Mouse (Mus musculus): Measurements from ENCODE around the gene Rgma. TPM values are rescaled to one million over a fixed set of nuclear protein-coding genes. Genes with fewer than 3 reads are reported as not detected.

Rgma gene
- polyA plus RNA-seq, 1 experiment from 2014 or later: 3.7 TPM

GRCm38 (mm10) chr7:73390426-73391001 is 15.2 kb downstream of the Rgma start:
- H3K27ac ChIP-seq (ENCODE audit: poor library complexity, severe bottlenecking): no peak overlapping the region
- H3K9me3 ChIP-seq (replicated peaks): no peaks in the 10 kb centered on the region
- peaks cover 45% of the 10 kb centered on the region for H3K27me3 ChIP-seq (replicated peaks)
- no peak for ATAC-seq (ENCODE audit: insufficient number of reproducible peaks, low FRiP score)
- H3K36me3 ChIP-seq: no peaks in the 10 kb centered on the region
- H3K4me3 ChIP-seq: peak overlapping the region; percentile 74
- peak overlapping the region; percentile 77; the same call in 1 of the 2 replicates for H3K9ac ChIP-seq
- H3K4me2 ChIP-seq: peak overlapping the region; percentile 98
- WGBS: under 1% methylated on average over 18 of the region's 18 CpGs
- H3K4me1 ChIP-seq (replicated peaks): peaks cover 15% of the 10 kb centered on the region

- Histone ChIP-seq H3K4me3 (peak overlapping the region; percentile 74), H3K9me3 (replicated peaks) (no peaks in the 10 kb centered on the region), H3K4me2 (peak overlapping the region; percentile 98), H3K27me3 (replicated peaks) (peaks cover 50% of the 10 kb centered on the region), H3K36me3 (no peaks in the 10 kb centered on the region), H3K27ac (ENCODE audit: poor library complexity, severe bottlenecking) (peak overlapping the region; percentile 74), H3K9ac (peak overlapping the region; percentile 77), H3K4me1 (replicated peaks) (peaks cover 15% of the 10 kb centered on the region)
- 1% methylated on average over 34 of the region's 42 CpGs for WGBS
- peak; percentile 88 for ATAC-seq (ENCODE audit: insufficient number of reproducible peaks, low FRiP score)
Measured at GRCm38 (mm10) chr7:73391002-73391517, 15.8 kb downstream of the Rgma start.

- Histone ChIP-seq H3K4me3 (peak overlapping the region; percentile 74), H3K9me3 (replicated peaks) (no peaks in the 10 kb centered on the region), H3K27ac (ENCODE audit: poor library complexity, severe bottlenecking) (peak overlapping the region; percentile 74), H3K27me3 (replicated peaks) (peaks cover 52% of the 10 kb centered on the region), H3K4me2 (peak overlapping the region; percentile 98), H3K9ac (peak overlapping the region; percentile 77), H3K4me1 (replicated peaks) (peaks cover 15% of the 10 kb centered on the region), H3K36me3 (no peaks in the 10 kb centered on the region)
- peak; percentile 10 for ATAC-seq (ENCODE audit: insufficient number of reproducible peaks, low FRiP score)
- under 1% methylated on average over 39 of the region's 39 CpGs for WGBS
Measured at GRCm38 (mm10) chr7:73391518-73392321, 16.4 kb downstream of the Rgma start.

GRCm38 (mm10) chr7:73392359-73392758 is 17.1 kb downstream of the Rgma start:
- Histone ChIP-seq H3K4me3 (peak overlapping the region; percentile 74), H3K4me1 (replicated peaks) (peaks cover 15% of the 10 kb centered on the region), H3K9ac (peak overlapping the region; percentile 77), H3K27ac (ENCODE audit: poor library complexity, severe bottlenecking) (peak overlapping the region; percentile 74), H3K4me2 (peak overlapping the region; percentile 98), H3K9me3 (replicated peaks) (no peaks in the 10 kb centered on the region), H3K27me3 (replicated peaks) (peaks cover 51% of the 10 kb centered on the region), H3K36me3 (no peaks in the 10 kb centered on the region)
- no peak for ATAC-seq (ENCODE audit: insufficient number of reproducible peaks, low FRiP score)
- WGBS: 2% methylated on average over 9 of the region's 9 CpGs

GRCm38 (mm10) chr7:73393307-73394012 is 18.2 kb downstream of the Rgma start:
- peaks cover 20% of the 10 kb centered on the region for H3K4me1 ChIP-seq (replicated peaks)
- ATAC-seq (ENCODE audit: insufficient number of reproducible peaks, low FRiP score): no peak
- 52% methylated on average over 9 of the region's 9 CpGs for WGBS
- no peak overlapping the region for H3K27ac ChIP-seq (ENCODE audit: poor library complexity, severe bottlenecking)
- no peak overlapping the region for H3K9ac ChIP-seq
- peak overlapping the region; percentile 98 for H3K4me2 ChIP-seq
- peaks cover 53% of the 10 kb centered on the region for H3K27me3 ChIP-seq (replicated peaks)
- no peaks in the 10 kb centered on the region for H3K9me3 ChIP-seq (replicated peaks)
- H3K36me3 ChIP-seq: no peaks in the 10 kb centered on the region
- H3K4me3 ChIP-seq: peak overlapping the region; percentile 17; the same call in 1 of the 2 replicates

GRCm38 (mm10) chr7:73394013-73394409 is 18.7 kb downstream of the Rgma start:
- Histone ChIP-seq H3K4me1 (replicated peaks) (peaks cover 25% of the 10 kb centered on the region), H3K27ac (ENCODE audit: poor library complexity, severe bottlenecking) (no peak overlapping the region), H3K36me3 (no peaks in the 10 kb centered on the region), H3K4me2 (peak overlapping the region; percentile 98; the same call in 1 of the 2 replicates), H3K9ac (no peak overlapping the region), H3K4me3 (no peak overlapping the region), H3K27me3 (replicated peaks) (peaks cover 53% of the 10 kb centered on the region), H3K9me3 (replicated peaks) (no peaks in the 10 kb centered on the region)
- ATAC-seq (ENCODE audit: insufficient number of reproducible peaks, low FRiP score): no peak
- 75% methylated on average over 4 of the region's 4 CpGs for whole genome bisulfite sequencing

- Histone ChIP-seq H3K9ac (peak overlapping the region; percentile 42; the same call in 1 of the 2 replicates), H3K36me3 (no peaks in the 10 kb centered on the region), H3K9me3 (replicated peaks) (no peaks in the 10 kb centered on the region), H3K4me1 (replicated peaks) (peaks cover 26% of the 10 kb centered on the region), H3K4me3 (peak overlapping the region; percentile 38), H3K4me2 (peak overlapping the region; percentile 78), H3K27me3 (replicated peaks) (peaks cover 68% of the 10 kb centered on the region), H3K27ac (ENCODE audit: poor library complexity, severe bottlenecking) (no peak overlapping the region)
- ATAC-seq (ENCODE audit: insufficient number of reproducible peaks, low FRiP score): no peak
- WGBS: 3% methylated on average over 11 of the region's 11 CpGs
Measured at GRCm38 (mm10) chr7:73398319-73398718, 23.0 kb downstream of the Rgma start.

GRCm38 (mm10) chr7:73398806-73399442 is 23.6 kb downstream of the Rgma start:
- Histone ChIP-seq H3K9ac (peak overlapping the region; percentile 42), H3K4me1 (replicated peaks) (peaks cover 29% of the 10 kb centered on the region), H3K27ac (ENCODE audit: poor library complexity, severe bottlenecking) (no peak overlapping the region), H3K4me2 (peak overlapping the region; percentile 78), H3K9me3 (replicated peaks) (no peaks in the 10 kb centered on the region), H3K4me3 (peak overlapping the region; percentile 38), H3K36me3 (no peaks in the 10 kb centered on the region), H3K27me3 (replicated peaks) (peaks cover 62% of the 10 kb centered on the region)
- WGBS: 6% methylated on average over 19 of the region's 19 CpGs
- no peak for ATAC-seq (ENCODE audit: insufficient number of reproducible peaks, low FRiP score)

- H3K4me1 ChIP-seq (replicated peaks): peaks cover 29% of the 10 kb centered on the region
- H3K27me3 ChIP-seq (replicated peaks): peaks cover 60% of the 10 kb centered on the region
- H3K9me3 ChIP-seq (replicated peaks): no peaks in the 10 kb centered on the region
- 1% methylated on average over 19 of the region's 19 CpGs for WGBS
- peak overlapping the region; percentile 38 for H3K4me3 ChIP-seq
- peak overlapping the region; percentile 42; the same call in 1 of the 2 replicates for H3K9ac ChIP-seq
- no peaks in the 10 kb centered on the region for H3K36me3 ChIP-seq
- peak overlapping the region; percentile 78 for H3K4me2 ChIP-seq
- H3K27ac ChIP-seq (ENCODE audit: poor library complexity, severe bottlenecking): no peak overlapping the region
- peak; percentile 51; the same call in 1 of the 2 replicates for ATAC-seq (ENCODE audit: insufficient number of reproducible peaks, low FRiP score)
Measured at GRCm38 (mm10) chr7:73399501-73400044, 24.3 kb downstream of the Rgma start.

Data from heart, embryonic 12.5 days (tissue).